Mouse (Mus musculus): Measurements from ENCODE around the gene Prom1. TPM values are rescaled to one million over a fixed set of nuclear protein-coding genes. Genes with fewer than 3 reads are reported as not detected.
"Not testable (repeated sequence)": the region's sequence is repeated elsewhere in the genome, so short reads cannot be mapped to it uniquely, and the experiment has no call there.

Prom1 gene
- total RNA-seq (2021) (10 to 100 TPM in 1 of 2 experiments, 1 to 10 TPM in 1; 7.8 to 10.0 TPM), polyA plus RNA-seq (2012; rRNA removed) (0.57 and 1.8 TPM in 2 replicates)
- long read RNA-seq, partial matches to known transcripts = 0 of 1 reads
- long read RNA-seq, other reads (novel, unspliced or antisense) = 0 of 1 reads

GRCm38 (mm10) chr5:44101231-44102110, at the start of gene Prom1:
TSS of gene Prom1 (minus strand) at chr5:44102032.
- peak; percentile 6 to 46 for DNase-seq
- H3K36me3 ChIP-seq (ENCODE audit: control insufficient read depth, insufficient read depth, low read length) = no peaks in the 10 kb centered on the region
- no peaks in the 10 kb centered on the region for H3K4me1 ChIP-seq (ENCODE audit: control insufficient read depth, insufficient read depth, low read length)
- H3K27me3 ChIP-seq (ENCODE audit: control insufficient read depth, insufficient read depth, low read length) = peaks cover 11% of the 10 kb centered on the region
- WGBS = 4% methylated on average over 44 of the region's 44 CpGs
- intact Hi-C loops (cut with DNase I) = no loop called here
- no peaks in the 10 kb centered on the region for H3K79me2 ChIP-seq (replicated peaks; ENCODE audit: control insufficient read depth, insufficient read depth, low read length)
- peak within 1 kb of the TSS; percentile 52 for H3K4me3 ChIP-seq
- TF ChIP-seq CTCF (IDR thresholded peaks at IDR 0.05) (no peak), POLR2A (IDR thresholded peaks at IDR 0.05; ENCODE audit: insufficient read depth, low read depth, low read length) (no peak), EP300 (IDR thresholded peaks at IDR 0.05; ENCODE audit: insufficient read depth, low read depth, low read length) (no peak)
- peak within 1 kb of the TSS; percentile 67 for H3K27ac ChIP-seq
- H3K9ac ChIP-seq (ENCODE audit: low read depth, low read length) = peak within 1 kb of the TSS; percentile 7; the same call in 1 of the 2 replicates

DNA sequence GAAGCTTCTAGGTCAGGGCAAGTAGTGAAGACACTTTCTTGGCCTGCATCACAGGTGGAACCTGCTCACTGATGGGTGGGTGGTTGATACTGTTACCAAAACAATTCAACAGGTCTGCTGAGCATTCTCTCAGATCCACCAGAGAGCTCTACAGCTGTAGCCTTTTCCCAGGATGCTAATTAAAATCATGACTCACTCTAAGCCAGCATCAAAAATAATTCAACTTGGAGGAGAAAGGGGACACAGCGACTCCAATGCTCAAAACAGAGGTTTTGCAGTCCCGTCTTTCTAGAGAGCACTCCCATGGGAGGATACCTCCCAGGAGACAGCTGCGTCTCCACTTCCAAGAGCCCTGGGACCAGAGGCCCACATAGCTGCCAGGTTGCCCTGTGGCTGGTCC, 45.9 kb upstream of the Prom1 start:
- intact Hi-C loops (cut with DNase I) = no loop called here
- TF ChIP-seq EP300 (IDR thresholded peaks at IDR 0.05; ENCODE audit: insufficient read depth, low read depth, low read length) (no peak), CTCF (IDR thresholded peaks at IDR 0.05) (no peak)
- H3K79me2 ChIP-seq (replicated peaks; ENCODE audit: control insufficient read depth, insufficient read depth, low read length) = no peaks in the 10 kb centered on the region
- 55% methylated on average over 3 of the region's 3 CpGs for WGBS
- no peaks in the 10 kb centered on the region for H3K27me3 ChIP-seq (ENCODE audit: control insufficient read depth, insufficient read depth, low read length)
- no peak overlapping the region for H3K4me3 ChIP-seq
- H3K4me1 ChIP-seq (ENCODE audit: control insufficient read depth, insufficient read depth, low read length) = peaks cover 1% of the 10 kb centered on the region; the same call in 1 of the 2 replicates
- H3K9ac ChIP-seq (ENCODE audit: low read depth, low read length) = no peak overlapping the region
- no peak overlapping the region for H3K27ac ChIP-seq
- DNase-seq = no peak
- no peaks in the 10 kb centered on the region for H3K36me3 ChIP-seq (ENCODE audit: control insufficient read depth, insufficient read depth, low read length)

- no peak overlapping the region for H3K9ac ChIP-seq (ENCODE audit: low read depth, low read length)
- TF ChIP-seq EP300 (IDR thresholded peaks at IDR 0.05; ENCODE audit: insufficient read depth, low read depth, low read length) = no peak
- no peak overlapping the region for H3K4me3 ChIP-seq
- no peaks in the 10 kb centered on the region for H3K79me2 ChIP-seq (replicated peaks; ENCODE audit: control insufficient read depth, insufficient read depth, low read length)
- H3K4me1 ChIP-seq (ENCODE audit: control insufficient read depth, insufficient read depth, low read length) = peaks cover 1% of the 10 kb centered on the region; the same call in 1 of the 2 replicates
- H3K27me3 ChIP-seq (ENCODE audit: control insufficient read depth, insufficient read depth, low read length) = no peaks in the 10 kb centered on the region
- H3K36me3 ChIP-seq (ENCODE audit: control insufficient read depth, insufficient read depth, low read length) = no peaks in the 10 kb centered on the region
- DNase-seq = no peak
- intact Hi-C loops (cut with DNase I) = no loop called here
- no peak overlapping the region for H3K27ac ChIP-seq
- 74% methylated on average over 6 of the region's 6 CpGs for WGBS
Measured at GRCm38 (mm10) chr5:44146437-44147332, 44.9 kb upstream of the Prom1 start.

- 56% methylated on average over 8 of the region's 8 CpGs for WGBS
- no peak for DNase-seq
- Histone ChIP-seq H3K36me3 (ENCODE audit: control insufficient read depth, insufficient read depth, low read length) (no peaks in the 10 kb centered on the region), H3K27ac (no peak overlapping the region), H3K27me3 (ENCODE audit: control insufficient read depth, insufficient read depth, low read length) (no peaks in the 10 kb centered on the region), H3K79me2 (replicated peaks; ENCODE audit: control insufficient read depth, insufficient read depth, low read length) (no peaks in the 10 kb centered on the region), H3K4me3 (no peak overlapping the region), H3K4me1 (ENCODE audit: control insufficient read depth, insufficient read depth, low read length) (no peaks in the 10 kb centered on the region), H3K9ac (ENCODE audit: low read depth, low read length) (no peak overlapping the region)
- intact Hi-C loops (cut with DNase I) = no loop called here
- TF ChIP-seq CTCF (IDR thresholded peaks at IDR 0.05) (no peak), POLR2A (IDR thresholded peaks at IDR 0.05; ENCODE audit: insufficient read depth, low read depth, low read length) (no peak), EP300 (IDR thresholded peaks at IDR 0.05; ENCODE audit: insufficient read depth, low read depth, low read length) (no peak)
Measured at GRCm38 (mm10) chr5:44143467-44144235, 41.8 kb upstream of the Prom1 start.

DNA sequence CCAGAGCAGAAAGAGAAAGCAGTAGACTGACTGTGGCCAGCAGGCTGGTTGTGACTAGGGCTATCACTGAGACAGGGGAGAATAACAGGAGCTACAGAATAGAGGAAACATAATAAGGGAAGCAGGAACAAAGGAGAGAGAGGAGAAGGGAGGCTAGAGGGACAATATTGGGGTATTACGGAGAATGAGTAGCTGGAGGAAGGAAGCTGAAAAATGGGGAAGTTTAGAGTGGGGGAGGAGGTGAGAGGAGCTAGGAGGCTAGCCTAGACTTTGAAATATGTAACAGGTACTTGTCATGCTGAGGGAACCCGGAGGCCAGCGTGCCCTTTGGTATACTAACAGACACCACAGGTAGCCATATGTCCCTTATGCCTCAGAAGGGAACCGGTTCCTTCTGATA, 25.7 kb upstream of the Prom1 start:
- Histone ChIP-seq H3K4me1 (ENCODE audit: control insufficient read depth, insufficient read depth, low read length) (no peaks in the 10 kb centered on the region), H3K4me3 (no peak overlapping the region), H3K27ac (no peak overlapping the region), H3K27me3 (ENCODE audit: control insufficient read depth, insufficient read depth, low read length) (no peaks in the 10 kb centered on the region), H3K9ac (ENCODE audit: low read depth, low read length) (no peak overlapping the region), H3K36me3 (ENCODE audit: control insufficient read depth, insufficient read depth, low read length) (no peaks in the 10 kb centered on the region), H3K79me2 (replicated peaks; ENCODE audit: control insufficient read depth, insufficient read depth, low read length) (no peaks in the 10 kb centered on the region)
- DNase-seq = no peak
- whole genome bisulfite sequencing = 71% methylated on average over 4 of the region's 4 CpGs
- no peak for TF ChIP-seq EP300 (IDR thresholded peaks at IDR 0.05; ENCODE audit: insufficient read depth, low read depth, low read length)
- no peak for TF ChIP-seq CTCF (IDR thresholded peaks at IDR 0.05)
- no peak for TF ChIP-seq POLR2A (IDR thresholded peaks at IDR 0.05; ENCODE audit: insufficient read depth, low read depth, low read length)
- intact Hi-C loops (cut with DNase I) = no loop called here

- H3K79me2 ChIP-seq (replicated peaks; ENCODE audit: control insufficient read depth, insufficient read depth, low read length); H3K9ac ChIP-seq (ENCODE audit: low read depth, low read length); H3K36me3 ChIP-seq (ENCODE audit: control insufficient read depth, insufficient read depth, low read length); H3K27me3 ChIP-seq (ENCODE audit: control insufficient read depth, insufficient read depth, low read length); intact Hi-C loops (cut with DNase I); DNase-seq; H3K27ac ChIP-seq; H3K4me3 ChIP-seq; H3K4me1 ChIP-seq (ENCODE audit: control insufficient read depth, insufficient read depth, low read length): not testable (repeated sequence)
- WGBS = 92% methylated on average over 8 of the region's 8 CpGs
Measured at GRCm38 (mm10) chr5:44126574-44126973, 24.7 kb upstream of the Prom1 start.

All from heart, adult 2 months (tissue).